Mouse (Mus musculus): ENCODE measurements around the gene Pcbp2. TPM values are rescaled to one million over a fixed set of nuclear protein-coding genes. Genes with fewer than 3 reads are reported as not detected.

The Pcbp2 gene
- polyA plus RNA-seq, 1 experiment, result 264 TPM

- no peak overlapping the region for H3K4me3 ChIP-seq (replicated peaks; ENCODE audit: control insufficient read depth, low read depth, low read length)
- H3K27ac ChIP-seq (ENCODE audit: control insufficient read depth, insufficient read depth, low read depth, low read length, poor library complexity), result no peak overlapping the region
- no peak for TF ChIP-seq POLR2A (IDR thresholded peaks at IDR 0.05; ENCODE audit: borderline replicate concordance, control insufficient read depth, low read depth, low read length)
- no peak for TF ChIP-seq CTCF (IDR thresholded peaks at IDR 0.05; ENCODE audit: control insufficient read depth, insufficient read depth, low read length)
- no peaks in the 10 kb centered on the region for H3K4me1 ChIP-seq (ENCODE audit: control insufficient read depth, insufficient read depth, low read length)
- WGBS, result 83% methylated on average over 3 of the region's 3 CpGs
Measured at GRCm38 (mm10) chr15:102546246-102546645, 75.9 kb downstream of the Pcbp2 start.

DNA sequence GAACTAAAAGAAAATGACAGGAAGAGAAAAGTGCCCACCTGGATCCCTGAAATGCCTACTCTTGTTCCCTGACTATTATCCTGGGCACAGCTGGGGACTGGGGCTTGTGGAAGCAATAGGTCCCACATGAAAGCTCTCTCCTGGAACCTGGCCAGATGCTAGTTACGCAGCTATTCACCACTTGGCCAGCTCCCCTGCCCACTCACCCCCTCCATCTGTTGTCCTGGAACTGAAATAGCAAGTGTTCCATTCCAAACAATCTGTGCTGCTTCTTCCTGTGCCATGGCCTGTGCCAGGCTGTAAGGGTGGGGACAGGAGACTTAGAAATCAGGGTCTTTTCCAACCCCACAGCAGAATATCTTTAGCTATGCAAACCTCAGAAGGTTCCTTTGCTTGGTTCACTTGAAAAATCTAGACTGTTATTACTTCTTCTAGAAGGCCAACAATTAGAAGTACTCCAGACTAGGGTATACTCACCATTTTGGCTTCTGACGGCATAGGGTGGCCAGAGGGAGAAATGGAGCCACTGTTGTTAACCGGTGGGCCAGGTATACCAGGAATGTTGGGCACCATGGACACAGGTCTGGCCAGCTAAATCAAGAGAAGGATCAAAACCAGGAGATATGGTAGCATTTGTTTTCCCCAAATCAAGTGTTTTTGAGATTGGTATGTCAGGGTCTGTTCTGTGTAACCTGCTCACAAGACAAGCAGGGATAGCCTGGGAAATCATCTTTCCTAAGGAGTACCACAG lies 76.5 kb downstream of the Pcbp2 start:
- no peak for TF ChIP-seq CTCF (IDR thresholded peaks at IDR 0.05; ENCODE audit: control insufficient read depth, insufficient read depth, low read length)
- TF ChIP-seq POLR2A (IDR thresholded peaks at IDR 0.05; ENCODE audit: borderline replicate concordance, control insufficient read depth, low read depth, low read length), result no peak
- no peak overlapping the region for H3K27ac ChIP-seq (ENCODE audit: control insufficient read depth, insufficient read depth, low read depth, low read length, poor library complexity)
- WGBS, result 90% methylated on average over 3 of the region's 3 CpGs

GRCm38 (mm10) chr15:102547478-102547877 lies 77.1 kb downstream of the Pcbp2 start:
- Histone ChIP-seq H3K4me3 (replicated peaks; ENCODE audit: control insufficient read depth, low read depth, low read length) (no peak overlapping the region), H3K27ac (ENCODE audit: control insufficient read depth, insufficient read depth, low read depth, low read length, poor library complexity) (no peak overlapping the region)
- 83% methylated on average over 3 of the region's 3 CpGs for WGBS

More for the DNA sequence above, 76.5 kb downstream of the Pcbp2 start:
- no peak overlapping the region for H3K4me3 ChIP-seq (replicated peaks; ENCODE audit: control insufficient read depth, low read depth, low read length)
- no peaks in the 10 kb centered on the region for H3K4me1 ChIP-seq (ENCODE audit: control insufficient read depth, insufficient read depth, low read length)

More at GRCm38 (mm10) chr15:102547478-102547877, 77.1 kb downstream of the Pcbp2 start:
- no peak for TF ChIP-seq POLR2A (IDR thresholded peaks at IDR 0.05; ENCODE audit: borderline replicate concordance, control insufficient read depth, low read depth, low read length)
- no peak for TF ChIP-seq CTCF (IDR thresholded peaks at IDR 0.05; ENCODE audit: control insufficient read depth, insufficient read depth, low read length)
- no peaks in the 10 kb centered on the region for H3K4me1 ChIP-seq (ENCODE audit: control insufficient read depth, insufficient read depth, low read length)

Other genes with a start within 250 kb of the Pcbp2 start
- gene Itgb7, start 238.6 kb upstream of the Pcbp2 start, polyA plus RNA-seq (2011; ENCODE audit: insufficient read depth, insufficient read length, low replicate concordance, missing spikeins), result 39.1 and 140 TPM in 2 replicates
- gene Rarg, start 213.0 kb upstream of the Pcbp2 start, polyA plus RNA-seq (2011; ENCODE audit: insufficient read depth, insufficient read length, low replicate concordance, missing spikeins), result 17.1 and 36.3 TPM in 2 replicates
- not detected in 2 replicates for gene Gm9918, start 200.0 kb upstream of the Pcbp2 start, polyA plus RNA-seq (2011; ENCODE audit: insufficient read depth, insufficient read length, low replicate concordance, missing spikeins)
- 10.5 and 13.5 TPM in 2 replicates for gene Mfsd5, start 191.1 kb upstream of the Pcbp2 start, polyA plus RNA-seq (2011; ENCODE audit: insufficient read depth, insufficient read length, low replicate concordance, missing spikeins)
- 22.9 and 39.8 TPM in 2 replicates for gene Espl1, start 174.3 kb upstream of the Pcbp2 start, polyA plus RNA-seq (2011; ENCODE audit: insufficient read depth, insufficient read length, low replicate concordance, missing spikeins)
- gene Pfdn5, start 144.4 kb upstream of the Pcbp2 start, polyA plus RNA-seq (2011; ENCODE audit: insufficient read depth, insufficient read length, low replicate concordance, missing spikeins), result 352 and 432 TPM in 2 replicates
- 40.0 and 43.6 TPM in 2 replicates for gene Myg1, start 138.8 kb upstream of the Pcbp2 start, polyA plus RNA-seq (2011; ENCODE audit: insufficient read depth, insufficient read length, low replicate concordance, missing spikeins)
- 56.6 and 97.9 TPM in 2 replicates for gene Aaas, start 119.8 kb upstream of the Pcbp2 start, polyA plus RNA-seq (2011; ENCODE audit: insufficient read depth, insufficient read length, low replicate concordance, missing spikeins)
- 3.2 and 3.5 TPM in 2 replicates for gene Sp7, start 103.4 kb upstream of the Pcbp2 start, polyA plus RNA-seq (2011; ENCODE audit: insufficient read depth, insufficient read length, low replicate concordance, missing spikeins)
- gene Sp1, start 64.4 kb upstream of the Pcbp2 start, polyA plus RNA-seq (2011; ENCODE audit: insufficient read depth, insufficient read length, low replicate concordance, missing spikeins), result 13.8 and 35.2 TPM in 2 replicates
- gene Amhr2, start 25.2 kb upstream of the Pcbp2 start, polyA plus RNA-seq (2011; ENCODE audit: insufficient read depth, insufficient read length, low replicate concordance, missing spikeins), result 4.8 TPM in 1 of 2 replicates, not detected in the other
- 125 and 251 TPM in 2 replicates for gene Prr13, start 11.5 kb upstream of the Pcbp2 start, polyA plus RNA-seq (2011; ENCODE audit: insufficient read depth, insufficient read length, low replicate concordance, missing spikeins)
- gene Gm10337, start 33.2 kb downstream of the Pcbp2 start, polyA plus RNA-seq (2011; ENCODE audit: insufficient read depth, insufficient read length, low replicate concordance, missing spikeins), result not detected in 2 replicates
- 2.2 and 3.1 TPM in 2 replicates for gene Map3k12, start 46.5 kb downstream of the Pcbp2 start, polyA plus RNA-seq (2011; ENCODE audit: insufficient read depth, insufficient read length, low replicate concordance, missing spikeins)
- gene Tarbp2, start 47.7 kb downstream of the Pcbp2 start, polyA plus RNA-seq (2011; ENCODE audit: insufficient read depth, insufficient read length, low replicate concordance, missing spikeins), result 38.4 and 67.5 TPM in 2 replicates
- 16.0 and 32.7 TPM in 2 replicates for gene Npff, start 54.4 kb downstream of the Pcbp2 start, polyA plus RNA-seq (2011; ENCODE audit: insufficient read depth, insufficient read length, low replicate concordance, missing spikeins)
- gene Gm28047, start 154.5 kb downstream of the Pcbp2 start, polyA plus RNA-seq (2011; ENCODE audit: insufficient read depth, insufficient read length, low replicate concordance, missing spikeins), result 7.3 TPM in 1 of 2 replicates, not detected in the other
- gene Atf7, start 154.9 kb downstream of the Pcbp2 start, polyA plus RNA-seq (2011; ENCODE audit: insufficient read depth, insufficient read length, low replicate concordance, missing spikeins), result 29.6 and 45.2 TPM in 2 replicates
- gene Atp5g2, start 201.8 kb downstream of the Pcbp2 start, polyA plus RNA-seq (2011; ENCODE audit: insufficient read depth, insufficient read length, low replicate concordance, missing spikeins), result 189 and 212 TPM in 2 replicates